Mouse (Mus musculus) CH12.LX (cell line): ENCODE results near the gene Gm26602.

Experiments used
- E2F4 ChIP-seq: IDR thresholded peaks from 2 replicates; pipeline ENCODE4 v1.6.1; 2011; ENCODE audit warnings: low read depth, low read length, improper control_type of control experiment; ENCODE audit not compliant: insufficient replicate concordance
- EP300 ChIP-seq: IDR thresholded peaks from 2 replicates; pipeline ENCODE4 v1.6.1; 2011; ENCODE audit warnings: low read length, improper control_type of control experiment
- IRF4 ChIP-seq: IDR thresholded peaks from 2 replicates; pipeline ENCODE4 v1.6.1; 2014; ENCODE audit warnings: low read depth, mild to moderate bottlenecking, inconsistent platforms, low read length, improper control_type of control experiment
- MAFK ChIP-seq: IDR thresholded peaks from 2 replicates; pipeline ENCODE4 v1.6.1; 2011; ENCODE audit warnings: low read length, improper control_type of control experiment; ENCODE audit not compliant: insufficient replicate concordance
- MYC ChIP-seq: IDR thresholded peaks from 2 replicates; pipeline ENCODE4 v1.6.1; 2011; ENCODE audit warnings: low read depth, mild to moderate bottlenecking, improper control_type of control experiment, low read length
- POLR2AphosphoS2 ChIP-seq: IDR thresholded peaks from 2 replicates; pipeline ENCODE4 v1.6.1; 2011; ENCODE audit warnings: low read depth, low read length, improper control_type of control experiment
- RCOR1 ChIP-seq: conservative IDR thresholded peaks from 2 replicates; pipeline ENCODE4 v1.6.1; 2012; ENCODE audit warnings: low read depth, mild to moderate bottlenecking, inconsistent platforms, low read length, improper control_type of control experiment
- ZKSCAN1 ChIP-seq: IDR thresholded peaks from 2 replicates; pipeline ENCODE4 v1.6.1; 2012; ENCODE audit warnings: low read depth, inconsistent platforms, low read length, improper control_type of control experiment, borderline replicate concordance

DNA sequence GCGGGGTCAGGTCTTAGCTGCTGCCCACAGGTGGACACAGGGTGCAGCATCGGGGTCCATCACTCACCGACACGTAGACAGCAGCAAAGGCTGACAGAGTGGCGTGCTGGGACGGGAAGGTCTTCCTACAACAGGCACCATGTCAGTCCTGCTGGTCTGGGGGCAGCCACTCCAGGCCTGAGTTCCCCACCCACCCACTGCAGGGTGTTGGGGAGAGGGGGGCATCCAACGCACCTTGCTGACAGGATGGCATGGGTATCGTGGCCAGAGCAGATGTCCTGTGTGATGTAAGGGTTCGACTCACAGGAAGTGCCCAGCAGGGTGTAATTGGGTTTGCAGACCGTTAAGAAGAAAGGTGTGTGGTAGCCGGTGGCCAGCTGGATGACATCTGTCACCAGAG, 44.1 kb upstream of the Gm26602 start:
- TF ChIP-seq E2F4, result no peak
- TF ChIP-seq MAFK, result no peak
- no peak for TF ChIP-seq EP300
- TF ChIP-seq ZKSCAN1, result no peak
- no peak for TF ChIP-seq RCOR1
- TF ChIP-seq MYC, result no peak
- TF ChIP-seq POLR2AphosphoS2, result no peak
- no peak for TF ChIP-seq IRF4
